Mouse (Mus musculus) brain, embryonic 14.5 days (tissue): ENCODE measurements around the gene Mbd4. TPM values are rescaled to one million over a fixed set of nuclear protein-coding genes. Genes with fewer than 3 reads are reported as not detected.

Experiments used
- DNase-seq: peaks from one replicate; pipeline ENCODE4 v3.0.0-alpha.2; 2011; ENCODE audit warnings: low read depth
- CTCF ChIP-seq: fragments of 200-500 bp; IDR thresholded peaks from 2 replicates; pipeline ENCODE4 v1.5.1; 2012; ENCODE audit warnings: inconsistent platforms, mild to moderate bottlenecking, moderate library complexity, borderline replicate concordance; ENCODE audit not compliant: insufficient read depth, insufficient read length; ENCODE audit errors: extremely low read depth
- POLR2A ChIP-seq: fragments of 200-500 bp; IDR thresholded peaks from 2 replicates; pipeline ENCODE4 v1.6.1; 2012; ENCODE audit warnings: mild to moderate bottlenecking, inconsistent platforms, borderline replicate concordance; ENCODE audit not compliant: poor library complexity, insufficient read depth, insufficient read length, severe bottlenecking; ENCODE audit errors: extremely low read depth
- polyA plus RNA-seq: library from polyadenylated mRNA; depleted of rRNA; stranded (reverse); fragments of >200 nt; gene quantifications from 2 replicates; pipeline ENCODE4 v1.2.3, GENCODE M21; 2012; rRNA removed

Gene Mbd4
- polyA plus RNA-seq, 1 experiment: 10.2 TPM

DNA sequence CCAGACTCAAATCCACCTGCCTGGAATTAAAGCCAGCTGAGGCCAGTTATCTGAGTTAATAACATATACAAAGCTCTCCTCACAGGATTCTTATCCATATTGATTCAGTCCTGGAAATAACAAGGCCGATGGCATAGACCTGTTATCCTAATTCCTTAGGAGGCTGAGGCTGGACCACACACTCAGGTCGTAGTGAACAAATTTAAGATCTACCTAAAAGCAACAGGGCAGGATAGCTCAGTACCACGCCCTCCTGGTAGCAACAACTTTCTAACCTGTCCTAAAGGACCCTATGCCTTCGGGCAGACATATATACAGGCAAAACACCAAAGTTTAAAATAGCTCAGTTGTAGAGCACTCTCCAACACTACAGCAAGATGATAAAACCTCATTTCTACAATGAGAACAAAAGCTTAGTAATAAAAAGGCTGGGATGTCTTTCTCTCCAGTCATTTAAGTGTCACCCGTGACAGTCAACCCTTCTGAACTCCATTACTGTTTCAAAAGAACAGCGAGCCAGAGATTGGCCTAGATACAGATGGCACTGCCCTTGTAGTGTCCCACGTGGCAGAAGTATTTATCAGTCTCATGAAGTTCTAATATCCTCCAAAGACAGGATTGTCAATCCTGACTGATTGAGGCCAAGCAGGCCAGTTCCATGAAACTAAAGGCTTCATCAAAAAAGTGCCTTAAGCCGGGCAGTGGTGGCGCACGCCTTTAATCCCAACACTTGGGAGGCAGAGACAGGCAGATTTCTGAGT, 48.6 kb downstream of the Mbd4 start:
- DNase-seq: no peak
- no peak for TF ChIP-seq POLR2A
- TF ChIP-seq CTCF: no peak

- DNase-seq: peak; percentile 79
- TF ChIP-seq POLR2A (no peak), CTCF (peak; percentile 67)
These were observed 49.4 kb downstream of the Mbd4 start for GRCm38 (mm10) chr6:115803541-115804382.

GRCm38 (mm10) chr6:115801811-115802210, 51.4 kb downstream of the Mbd4 start:
- TF ChIP-seq CTCF (no peak), POLR2A (no peak)
- no peak for DNase-seq

- no peak for TF ChIP-seq CTCF
- no peak for DNase-seq
These were observed 60.4 kb downstream of the Mbd4 start for GRCm38 (mm10) chr6:115792691-115793215.

GRCm38 (mm10) chr6:115791842-115792686, 61.1 kb downstream of the Mbd4 start:
- DNase-seq: no peak
- TF ChIP-seq POLR2A (no peak), CTCF (no peak)

GRCm38 (mm10) chr6:115791016-115791415, 62.2 kb downstream of the Mbd4 start:
- no peak for DNase-seq
- no peak for TF ChIP-seq CTCF
- TF ChIP-seq POLR2A: no peak

Other genes starting within 250 kb of the Mbd4 start
- 249 and 289 TPM in 2 replicates for gene Raf1, start 176.7 kb downstream of the Mbd4 start, polyA plus RNA-seq
- 1.1 and 1.6 TPM in 2 replicates for gene Tmem40, start 91.0 kb downstream of the Mbd4 start, polyA plus RNA-seq
- 30.5 and 37.1 TPM in 2 replicates for gene Cand2, start 78.8 kb downstream of the Mbd4 start, polyA plus RNA-seq
- gene Rpl32, start 44.6 kb downstream of the Mbd4 start, polyA plus RNA-seq: 1,840 and 1,952 TPM in 2 replicates
- gene Efcab12, start 15.0 kb downstream of the Mbd4 start, polyA plus RNA-seq: 4.0 and 4.8 TPM in 2 replicates
- 28.1 and 28.9 TPM in 2 replicates for gene Ift122, start 99 bp upstream of the Mbd4 start, polyA plus RNA-seq
- gene Rho, start 78.4 kb upstream of the Mbd4 start, polyA plus RNA-seq: 1.9 and 2.1 TPM in 2 replicates
- not detected in 2 replicates for gene H1foo, start 91.6 kb upstream of the Mbd4 start, polyA plus RNA-seq
- 34.7 and 38.5 TPM in 2 replicates for gene Plxnd1, start 141.6 kb upstream of the Mbd4 start, polyA plus RNA-seq